Mouse (Mus musculus) forebrain, embryonic 11.5 days (tissue): ENCODE data around the gene Prdm11. TPM values are rescaled to one million over a fixed set of nuclear protein-coding genes. Genes with fewer than 3 reads are reported as not detected.

Experiments
- ATAC-seq: fragments of 200-750 bp; cut with Nextera tagmentation; replicated peaks from 2 replicates; pipeline ENCODE4 v1.8.0; 2017; ENCODE audit warnings: moderate TSS enrichment; ENCODE audit not compliant: low FRiP score
- DNase-seq: peaks from one replicate; pipeline ENCODE4 v3.0.0-alpha.2; 2017; ENCODE audit warnings: low spot score
- H3K27ac ChIP-seq: fragments of 300-500 bp; sonication (generic); 2 replicates; pipeline ENCODE4 v1.5.1; 2014; ENCODE audit warnings: low read depth, low read length
- H3K27me3 ChIP-seq: fragments of 300-500 bp; sonication (generic); 2 replicates; pipeline ENCODE4 v1.6.1; 2014; ENCODE audit warnings: mild to moderate bottlenecking, low read length, mixed read lengths; ENCODE audit not compliant: control insufficient read depth, insufficient read depth
- H3K36me3 ChIP-seq: fragments of 300-500 bp; sonication (generic); 2 replicates; pipeline ENCODE4 v1.6.1; 2014; ENCODE audit warnings: mild to moderate bottlenecking, low read length, moderate library complexity, mixed read lengths; ENCODE audit not compliant: control insufficient read depth, insufficient read depth
- H3K4me1 ChIP-seq: fragments of 300-500 bp; sonication (generic); replicated peaks from 2 replicates; pipeline ENCODE4 v1.6.1; 2014; ENCODE audit warnings: low read length, mixed read lengths; ENCODE audit not compliant: control insufficient read depth, insufficient read depth
- H3K4me2 ChIP-seq: fragments of 300-500 bp; sonication (generic); 2 replicates; pipeline ENCODE4 v1.6.1; 2014; ENCODE audit warnings: low read depth, mild to moderate bottlenecking, low read length, moderate library complexity, mixed read lengths; ENCODE audit not compliant: severe bottlenecking
- H3K4me3 ChIP-seq: fragments of 300-500 bp; sonication (generic); 2 replicates; pipeline ENCODE4 v1.5.1; 2014; ENCODE audit warnings: low read depth, low read length
- H3K9ac ChIP-seq: fragments of 300-500 bp; sonication (generic); 2 replicates; pipeline ENCODE4 v1.6.1; 2014; ENCODE audit warnings: low read length
- H3K9me3 ChIP-seq: fragments of 300-500 bp; sonication (generic); 2 replicates; pipeline ENCODE4 v1.6.1; 2016; ENCODE audit warnings: low read length, mixed read lengths; ENCODE audit not compliant: control insufficient read depth
- WGBS: fragments of 180-500 bp; shearing (Covaris S2); extraction: QIAGEN DNeasy Blood & Tissue Kit; methylation state at CpG from one replicate; pipeline ENCODE4 v1.1.7; 2014; 5-methylcytosine and 5-hydroxymethylcytosine counted together
- polyA plus RNA-seq: library from polyadenylated mRNA; unstranded; fragments of >200 nt; fragmentation: Nextera tagmentation; extraction: Ambion mirVana; gene quantifications from 2 replicates; pipeline ENCODE4 v1.2.1, GENCODE M21; 2014

The Prdm11 gene
- polyA plus RNA-seq, 1 experiment from 2014 or later, result 1.8 TPM

DNA sequence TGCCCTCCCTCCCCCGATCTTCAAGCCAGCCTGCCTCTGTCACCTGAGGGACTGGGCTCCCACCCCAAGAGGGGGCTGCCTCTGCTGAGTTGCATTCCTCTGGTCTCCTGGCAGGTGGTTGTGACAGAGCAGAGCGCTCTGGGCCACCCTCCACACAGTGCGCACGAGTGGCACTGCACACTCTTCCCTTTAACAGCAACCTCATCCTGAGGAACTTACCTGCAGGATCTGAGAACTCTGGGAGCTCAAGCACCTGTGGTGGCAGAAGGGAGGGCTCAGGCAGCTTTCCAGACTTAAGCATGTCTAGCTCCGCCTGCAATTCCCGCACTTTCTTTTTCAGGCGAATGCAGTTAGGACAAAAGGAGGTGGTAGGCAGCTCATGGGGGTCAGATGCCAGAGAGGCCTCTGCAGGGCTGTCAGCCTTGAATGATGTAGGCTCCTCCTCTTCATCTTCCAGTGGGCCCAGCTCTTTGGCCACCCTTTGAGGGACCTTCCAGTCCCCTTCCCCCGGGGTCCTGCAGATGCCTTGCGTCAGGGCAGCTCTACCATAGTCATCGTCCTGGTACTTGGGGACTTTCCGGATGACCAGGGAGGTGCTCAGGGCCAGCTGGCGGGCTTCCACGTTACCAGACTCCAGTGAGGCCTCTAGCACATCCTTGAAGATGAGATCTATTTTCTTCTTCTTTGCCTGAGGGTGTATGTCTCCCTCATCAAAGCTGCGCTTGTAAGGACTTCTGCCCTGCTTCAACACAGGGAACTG, 70.8 kb downstream of the Prdm11 start:
- DNase-seq, result no peak
- 72% methylated on average over 14 of the region's 14 CpGs for WGBS
- Histone ChIP-seq H3K9ac (no peak overlapping the region), H3K4me1 (no peaks in the 10 kb centered on the region), H3K4me3 (no peak overlapping the region), H3K27ac (no peak overlapping the region), H3K36me3 (no peaks in the 10 kb centered on the region; the same call in 1 of the 2 replicates), H3K27me3 (no peaks in the 10 kb centered on the region), H3K4me2 (no peak overlapping the region), H3K9me3 (no peaks in the 10 kb centered on the region)
- ATAC-seq, result no peak

DNA sequence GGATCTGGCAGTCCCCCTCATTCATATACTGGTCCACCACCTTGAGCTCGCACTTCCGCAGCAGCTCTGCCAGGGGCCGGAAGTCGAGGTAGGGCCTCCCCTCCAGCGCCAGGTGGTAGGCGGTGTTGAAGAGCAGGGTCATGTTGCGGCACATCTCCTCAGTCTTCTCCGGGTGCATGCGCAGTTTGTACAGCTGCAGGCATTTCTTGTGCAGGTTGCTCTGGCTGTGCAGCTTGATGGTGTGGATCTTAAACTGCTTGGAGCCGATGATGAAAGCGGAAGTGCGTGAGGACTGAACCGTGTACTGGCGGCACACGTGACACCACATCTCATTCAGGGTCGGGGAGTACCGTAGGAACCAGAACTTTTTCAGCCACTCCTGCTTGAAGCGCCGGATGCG, 72.3 kb downstream of the Prdm11 start:
- WGBS, result 95% methylated on average over 20 of the region's 20 CpGs
- Histone ChIP-seq H3K4me3 (no peak overlapping the region), H3K36me3 (no peaks in the 10 kb centered on the region; the same call in 1 of the 2 replicates), H3K4me1 (no peaks in the 10 kb centered on the region), H3K9ac (no peak overlapping the region), H3K4me2 (no peak overlapping the region), H3K27ac (no peak overlapping the region), H3K9me3 (no peaks in the 10 kb centered on the region), H3K27me3 (no peaks in the 10 kb centered on the region)
- DNase-seq, result no peak
- no peak for ATAC-seq

DNA sequence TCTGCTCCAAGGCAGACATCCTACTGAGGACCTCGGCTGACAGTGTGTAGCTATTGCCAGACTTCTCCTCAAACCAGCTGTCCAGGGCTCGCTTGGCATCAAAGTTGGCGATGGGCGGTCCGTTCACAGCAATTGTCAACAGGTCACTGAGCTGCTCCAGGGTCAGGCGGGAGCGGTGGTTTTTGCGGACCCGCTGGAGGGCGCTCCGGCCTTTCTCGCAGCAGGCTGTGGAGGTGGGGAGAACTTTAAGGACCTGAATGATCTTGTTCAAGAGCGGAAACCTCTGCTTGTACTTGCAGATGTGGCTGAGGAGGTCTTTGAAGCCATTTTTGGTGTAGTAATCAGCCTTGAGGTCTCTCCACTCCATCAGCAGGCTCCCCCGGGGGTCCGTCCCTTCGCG, 73.9 kb downstream of the Prdm11 start:
- no peak for ATAC-seq
- WGBS, result 90% methylated on average over 17 of the region's 17 CpGs
- Histone ChIP-seq H3K4me3 (no peak overlapping the region), H3K4me2 (no peak overlapping the region), H3K27ac (no peak overlapping the region), H3K4me1 (no peaks in the 10 kb centered on the region), H3K27me3 (no peaks in the 10 kb centered on the region), H3K9me3 (no peaks in the 10 kb centered on the region), H3K9ac (no peak overlapping the region), H3K36me3 (no peaks in the 10 kb centered on the region; the same call in 1 of the 2 replicates)
- no peak for DNase-seq

DNA sequence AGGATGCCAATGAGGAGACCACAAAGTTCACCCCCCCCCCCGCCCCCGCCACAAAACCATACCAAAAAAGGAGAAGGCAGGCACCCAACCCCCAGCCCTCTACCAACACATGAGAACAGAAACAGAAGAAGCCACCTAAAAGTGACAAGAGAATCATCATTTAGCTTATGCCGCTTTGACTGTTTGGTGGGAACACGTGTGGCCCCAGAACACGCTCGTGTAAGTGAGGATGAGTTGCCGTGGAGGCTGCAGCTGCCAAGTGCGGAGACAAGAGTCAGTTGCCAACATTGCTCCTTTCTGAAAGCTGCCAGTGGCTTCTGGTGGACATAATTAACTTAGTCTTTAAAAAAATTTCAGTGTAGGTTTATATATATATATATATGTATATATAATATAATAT, 74.4 kb downstream of the Prdm11 start:
- Histone ChIP-seq H3K27ac (no peak overlapping the region), H3K4me1 (no peaks in the 10 kb centered on the region), H3K4me2 (no peak overlapping the region), H3K4me3 (no peak overlapping the region), H3K27me3 (no peaks in the 10 kb centered on the region), H3K9ac (no peak overlapping the region), H3K36me3 (no peaks in the 10 kb centered on the region; the same call in 1 of the 2 replicates), H3K9me3 (no peaks in the 10 kb centered on the region)
- no peak for ATAC-seq
- no peak for DNase-seq
- WGBS, result 92% methylated on average over 8 of the region's 8 CpGs

DNA sequence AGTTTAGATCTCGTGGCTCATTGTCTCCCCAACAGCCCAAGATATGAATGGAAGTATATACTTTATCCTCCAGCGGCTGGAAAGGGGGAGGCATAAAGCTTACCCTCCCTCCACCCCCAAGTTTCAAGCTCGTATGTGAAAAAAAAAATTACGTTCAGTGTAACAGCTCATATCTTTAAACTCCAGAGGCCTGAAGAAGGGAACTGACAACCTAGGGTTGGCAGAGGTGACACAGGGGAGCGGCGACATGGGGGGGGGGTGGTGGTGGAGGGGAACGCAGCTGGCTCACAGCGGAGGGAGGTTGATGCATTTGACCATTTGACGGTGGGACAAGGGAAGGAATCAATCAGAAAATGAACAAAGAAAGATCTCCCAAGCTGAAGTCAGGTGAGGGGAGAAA, 74.9 kb downstream of the Prdm11 start:
- DNase-seq, result no peak
- ATAC-seq, result no peak
- 82% methylated on average over 9 of the region's 9 CpGs for WGBS
- H3K4me1 ChIP-seq, result no peaks in the 10 kb centered on the region
- no peaks in the 10 kb centered on the region for H3K27me3 ChIP-seq
- no peak overlapping the region for H3K4me2 ChIP-seq
- H3K9me3 ChIP-seq, result no peaks in the 10 kb centered on the region
- no peak overlapping the region for H3K4me3 ChIP-seq
- no peak overlapping the region for H3K9ac ChIP-seq
- H3K27ac ChIP-seq, result no peak overlapping the region
- H3K36me3 ChIP-seq, result no peaks in the 10 kb centered on the region; the same call in 1 of the 2 replicates

DNA sequence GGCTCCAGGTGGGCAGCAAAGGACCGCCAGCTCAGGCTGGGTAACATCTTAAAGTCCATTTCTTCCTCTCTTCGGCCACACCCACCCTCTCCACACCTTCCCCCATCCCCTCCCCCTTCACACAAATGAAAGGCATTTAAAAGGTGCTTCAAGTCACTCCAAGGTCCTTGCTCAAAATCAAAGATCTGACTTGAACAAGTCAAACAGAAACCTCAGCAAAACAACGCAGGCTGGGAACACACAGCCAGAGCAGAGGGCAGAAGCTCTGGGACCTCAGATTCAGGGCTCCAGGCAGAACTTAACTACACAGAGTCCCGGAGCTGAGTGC, 78.2 kb downstream of the Prdm11 start:
- no peak overlapping the region for H3K4me3 ChIP-seq
- no peak overlapping the region for H3K4me2 ChIP-seq
- ATAC-seq, result no peak
- H3K4me1 ChIP-seq, result no peaks in the 10 kb centered on the region
- no peak for DNase-seq
- no peaks in the 10 kb centered on the region for H3K9me3 ChIP-seq
- no peaks in the 10 kb centered on the region for H3K27me3 ChIP-seq
- no peaks in the 10 kb centered on the region for H3K36me3 ChIP-seq
- WGBS, result 52% methylated on average over 4 of the region's 4 CpGs
- no peak overlapping the region for H3K9ac ChIP-seq
- H3K27ac ChIP-seq, result no peak overlapping the region

DNA sequence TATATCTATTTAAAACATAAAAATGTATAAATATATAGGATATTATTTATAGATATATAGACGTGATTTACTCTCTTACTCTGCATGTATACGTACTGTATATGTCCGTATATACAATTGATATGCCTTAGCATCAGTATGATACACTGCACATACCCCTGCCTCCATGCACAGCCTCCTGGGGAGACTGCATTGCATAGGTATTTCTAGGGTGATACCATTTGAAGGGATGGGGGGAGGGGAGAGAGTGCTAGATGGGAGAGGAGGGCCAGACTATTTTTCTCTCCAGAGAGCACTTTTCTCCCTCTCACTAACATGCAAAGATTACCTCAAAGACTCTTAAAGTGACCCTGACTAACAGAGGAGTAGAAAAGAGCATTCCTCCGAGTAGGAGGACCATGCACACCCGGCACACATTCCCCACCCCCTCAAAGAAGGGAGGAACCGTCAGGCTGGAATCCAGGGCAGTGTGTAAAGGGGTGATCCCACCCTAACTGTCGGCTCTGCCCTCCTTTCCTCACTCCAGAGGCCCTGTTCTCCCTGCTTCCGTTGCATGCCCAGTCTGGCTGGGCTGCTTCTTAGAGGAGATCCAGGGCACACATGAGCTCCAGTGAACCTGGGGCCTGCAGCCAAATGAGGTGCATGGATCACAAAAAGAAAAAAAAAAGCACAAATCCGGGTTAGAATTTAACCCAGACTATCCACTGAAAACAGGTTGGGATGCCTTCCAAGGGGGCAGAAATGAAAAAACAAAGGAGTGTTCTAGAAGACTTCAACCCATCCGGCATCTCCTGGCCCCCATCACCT, 78.7 kb downstream of the Prdm11 start:
- DNase-seq, result no peak
- 31% methylated on average over 10 of the region's 10 CpGs for WGBS
- Histone ChIP-seq H3K27me3 (no peaks in the 10 kb centered on the region), H3K9me3 (no peaks in the 10 kb centered on the region), H3K4me3 (no peak overlapping the region), H3K4me1 (no peaks in the 10 kb centered on the region), H3K9ac (0 out of 2 replicates have a peak overlapping the region, but pooled peaks have one; percentile 39), H3K36me3 (no peaks in the 10 kb centered on the region), H3K4me2 (no peak overlapping the region), H3K27ac (no peak overlapping the region)
- no peak for ATAC-seq

DNA sequence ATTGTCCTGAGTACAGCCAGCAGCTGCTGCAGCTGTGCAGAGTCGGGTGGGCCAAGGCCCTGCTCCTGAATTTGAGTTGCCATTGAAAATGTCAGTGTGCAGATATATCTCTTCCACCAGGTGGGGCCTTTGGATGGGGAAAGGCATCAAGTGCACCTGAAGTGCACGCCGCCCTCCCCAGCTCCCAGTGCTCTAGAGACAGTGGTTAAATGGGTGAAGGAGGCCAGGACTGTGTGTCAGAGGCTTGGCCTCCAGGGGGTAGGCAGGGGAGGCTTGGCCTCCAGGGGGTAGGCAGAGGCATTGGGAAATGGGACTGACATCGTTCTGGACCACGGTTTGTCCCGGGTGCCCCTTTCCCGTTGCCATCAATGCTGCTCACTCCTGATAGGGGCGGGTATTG, 79.7 kb downstream of the Prdm11 start:
- H3K4me3 ChIP-seq, result no peak overlapping the region
- no peak overlapping the region for H3K4me2 ChIP-seq
- WGBS, result 45% methylated on average over 8 of the region's 8 CpGs
- no peak overlapping the region for H3K27ac ChIP-seq
- H3K4me1 ChIP-seq, result no peaks in the 10 kb centered on the region
- no peak overlapping the region for H3K9ac ChIP-seq
- DNase-seq (no peak), ATAC-seq (0 out of 2 replicates have a peak, but pooled peaks have one; percentile 10)
- no peaks in the 10 kb centered on the region for H3K27me3 ChIP-seq
- H3K36me3 ChIP-seq, result no peaks in the 10 kb centered on the region
- H3K9me3 ChIP-seq, result no peaks in the 10 kb centered on the region
